Mouse (Mus musculus): ENCODE data around the gene Fam189a1. TPM values are rescaled to one million over a fixed set of nuclear protein-coding genes. Genes with fewer than 3 reads are reported as not detected.

The Fam189a1 gene
- polyA plus RNA-seq, 1 experiment: not detected

DNA sequence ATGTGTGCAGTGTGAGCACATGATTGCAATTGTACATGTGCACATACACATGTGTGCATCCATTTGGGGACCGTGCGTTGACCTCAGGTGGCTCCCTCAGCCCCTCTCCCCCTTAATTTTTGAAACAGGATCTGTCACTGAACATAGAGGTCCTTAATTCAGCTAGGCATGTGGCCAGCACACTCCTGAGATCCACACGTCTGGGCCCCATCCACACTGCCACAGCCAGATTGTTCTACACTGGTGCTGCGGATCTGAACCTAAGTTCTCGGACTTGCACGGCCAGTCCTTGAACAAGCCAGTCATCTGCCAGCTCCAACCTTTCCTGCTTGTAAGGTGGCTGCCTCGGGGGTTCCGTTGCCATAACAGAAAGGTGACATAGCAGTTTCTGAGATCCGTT lies 7.3 kb downstream of the Fam189a1 start:
- Histone ChIP-seq H3K9me3 (replicated peaks; ENCODE audit: control insufficient read depth, insufficient read depth, low read length, poor library complexity, severe bottlenecking) (no peaks in the 10 kb centered on the region), H3K27me3 (ENCODE audit: control insufficient read depth, insufficient read depth, low read length, poor library complexity, severe bottlenecking) (no peaks in the 10 kb centered on the region), H3K9ac (ENCODE audit: low read depth, poor library complexity, severe bottlenecking) (no peak overlapping the region), H3K4me1 (ENCODE audit: control insufficient read depth, insufficient read depth, low read length) (no peaks in the 10 kb centered on the region), H3K4me3 (ENCODE audit: low read depth, low read length) (no peak overlapping the region), H3K36me3 (ENCODE audit: control insufficient read depth, insufficient read depth, low read length, poor library complexity, severe bottlenecking) (no peaks in the 10 kb centered on the region), H3K27ac (ENCODE audit: insufficient read depth, low read length) (no peak overlapping the region)
- no peak for TF ChIP-seq EP300 (IDR thresholded peaks at IDR 0.05; ENCODE audit: insufficient read depth, low read depth, low read length)
- TF ChIP-seq CTCF (IDR thresholded peaks at IDR 0.05; ENCODE audit: low read depth, low read length): no peak
- no peak for TF ChIP-seq POLR2A (IDR thresholded peaks at IDR 0.05; ENCODE audit: insufficient read depth, low read length)

DNA sequence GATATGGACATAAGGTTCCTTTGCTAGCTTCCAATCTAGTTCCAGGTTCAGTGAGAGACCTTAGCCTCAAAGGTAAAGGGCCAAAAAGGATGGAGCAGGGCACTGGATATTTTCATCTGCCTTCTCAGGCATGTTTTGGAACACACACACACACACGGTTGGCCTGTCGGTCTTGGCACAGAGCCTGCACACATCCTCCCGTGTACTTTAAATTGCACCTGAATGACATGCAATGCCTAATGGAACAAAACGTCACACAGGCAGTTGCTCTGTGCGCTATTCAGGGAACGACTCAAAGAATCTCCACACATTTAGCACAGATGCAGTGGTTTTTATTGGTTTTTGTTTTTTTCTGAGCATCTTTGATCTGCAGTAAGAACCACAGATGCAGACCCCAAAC lies 11.5 kb downstream of the Fam189a1 start:
- H3K4me3 ChIP-seq (ENCODE audit: low read depth, low read length): no peak overlapping the region
- TF ChIP-seq POLR2A (IDR thresholded peaks at IDR 0.05; ENCODE audit: insufficient read depth, low read length): no peak
- TF ChIP-seq CTCF (IDR thresholded peaks at IDR 0.05; ENCODE audit: low read depth, low read length): no peak
- no peak for TF ChIP-seq EP300 (IDR thresholded peaks at IDR 0.05; ENCODE audit: insufficient read depth, low read depth, low read length)
- no peak overlapping the region for H3K27ac ChIP-seq (ENCODE audit: insufficient read depth, low read length)
- no peak overlapping the region for H3K9ac ChIP-seq (ENCODE audit: low read depth, poor library complexity, severe bottlenecking)
- H3K4me1 ChIP-seq (ENCODE audit: control insufficient read depth, insufficient read depth, low read length): no peaks in the 10 kb centered on the region
- no peaks in the 10 kb centered on the region for H3K9me3 ChIP-seq (replicated peaks; ENCODE audit: control insufficient read depth, insufficient read depth, low read length, poor library complexity, severe bottlenecking)
- H3K27me3 ChIP-seq (ENCODE audit: control insufficient read depth, insufficient read depth, low read length, poor library complexity, severe bottlenecking): no peaks in the 10 kb centered on the region
- no peaks in the 10 kb centered on the region for H3K36me3 ChIP-seq (ENCODE audit: control insufficient read depth, insufficient read depth, low read length, poor library complexity, severe bottlenecking)

DNA sequence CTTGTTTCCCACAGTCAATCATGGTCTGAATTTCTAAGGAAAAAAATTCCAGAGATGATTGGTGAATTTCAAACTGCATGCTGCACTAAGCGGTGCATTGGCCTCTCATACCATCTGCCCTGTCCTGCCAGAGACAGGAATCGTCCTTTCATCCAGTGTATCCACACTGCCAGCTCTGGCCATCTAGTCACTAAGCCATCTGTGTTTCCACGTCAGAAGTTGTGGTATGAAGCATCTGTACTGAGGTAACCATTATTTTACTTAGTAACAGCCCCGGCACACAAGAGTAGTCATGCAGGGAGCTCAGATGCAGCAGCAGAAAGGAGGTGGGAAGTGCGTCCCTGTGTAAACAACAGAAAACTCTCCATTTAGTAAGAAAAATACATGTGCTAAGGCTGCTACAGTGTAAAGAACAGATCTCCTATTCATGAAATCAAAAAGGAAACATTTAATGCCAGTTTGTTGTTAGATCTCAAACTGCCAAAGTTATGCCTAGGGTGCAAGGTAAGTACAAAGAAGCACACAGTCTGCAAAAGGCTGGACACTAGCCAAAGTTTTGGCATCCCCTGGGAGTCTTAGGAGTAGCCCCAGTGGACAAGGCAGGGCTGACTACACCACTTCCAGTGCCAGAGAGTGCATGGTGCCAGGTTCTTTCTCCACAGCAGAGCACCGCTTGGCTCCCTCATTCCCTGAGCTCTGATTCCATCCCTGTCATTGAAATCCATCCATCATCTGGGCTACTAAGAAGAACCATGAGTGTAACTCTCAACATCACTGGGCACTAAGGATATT lies 14.3 kb downstream of the Fam189a1 start:
- Histone ChIP-seq H3K27ac (ENCODE audit: insufficient read depth, low read length) (no peak overlapping the region), H3K4me1 (ENCODE audit: control insufficient read depth, insufficient read depth, low read length) (no peaks in the 10 kb centered on the region), H3K4me3 (ENCODE audit: low read depth, low read length) (no peak overlapping the region), H3K36me3 (ENCODE audit: control insufficient read depth, insufficient read depth, low read length, poor library complexity, severe bottlenecking) (no peaks in the 10 kb centered on the region), H3K9ac (ENCODE audit: low read depth, poor library complexity, severe bottlenecking) (no peak overlapping the region), H3K9me3 (replicated peaks; ENCODE audit: control insufficient read depth, insufficient read depth, low read length, poor library complexity, severe bottlenecking) (no peaks in the 10 kb centered on the region), H3K27me3 (ENCODE audit: control insufficient read depth, insufficient read depth, low read length, poor library complexity, severe bottlenecking) (no peaks in the 10 kb centered on the region)
- TF ChIP-seq EP300 (IDR thresholded peaks at IDR 0.05; ENCODE audit: insufficient read depth, low read depth, low read length): no peak
- no peak for TF ChIP-seq POLR2A (IDR thresholded peaks at IDR 0.05; ENCODE audit: insufficient read depth, low read length)
- no peak for TF ChIP-seq CTCF (IDR thresholded peaks at IDR 0.05; ENCODE audit: low read depth, low read length)

DNA sequence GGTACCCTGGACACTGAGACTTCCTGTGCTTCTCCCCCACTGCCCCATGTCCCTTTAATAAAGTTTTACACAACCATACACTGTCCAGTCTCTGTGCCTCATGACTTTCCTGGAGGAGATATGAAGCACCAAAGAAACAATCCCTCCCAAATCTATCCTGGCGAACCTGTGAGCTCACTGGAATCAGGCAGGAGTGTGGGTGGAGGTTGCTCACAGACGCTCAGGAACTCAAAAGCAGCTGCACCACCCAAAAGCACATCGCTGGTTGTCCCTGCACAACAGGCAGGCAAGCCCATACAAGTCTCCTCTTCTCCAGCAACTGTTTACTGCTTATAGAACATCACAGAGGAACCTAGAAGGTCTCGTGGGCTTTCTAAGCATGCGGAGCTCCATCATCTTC lies 15.5 kb downstream of the Fam189a1 start:
- TF ChIP-seq POLR2A (IDR thresholded peaks at IDR 0.05; ENCODE audit: insufficient read depth, low read length) (no peak), EP300 (IDR thresholded peaks at IDR 0.05; ENCODE audit: insufficient read depth, low read depth, low read length) (no peak), CTCF (IDR thresholded peaks at IDR 0.05; ENCODE audit: low read depth, low read length) (no peak)
- no peaks in the 10 kb centered on the region for H3K4me1 ChIP-seq (ENCODE audit: control insufficient read depth, insufficient read depth, low read length)
- no peaks in the 10 kb centered on the region for H3K9me3 ChIP-seq (replicated peaks; ENCODE audit: control insufficient read depth, insufficient read depth, low read length, poor library complexity, severe bottlenecking)
- no peak overlapping the region for H3K27ac ChIP-seq (ENCODE audit: insufficient read depth, low read length)
- H3K4me3 ChIP-seq (ENCODE audit: low read depth, low read length): no peak overlapping the region
- no peaks in the 10 kb centered on the region for H3K36me3 ChIP-seq (ENCODE audit: control insufficient read depth, insufficient read depth, low read length, poor library complexity, severe bottlenecking)
- H3K27me3 ChIP-seq (ENCODE audit: control insufficient read depth, insufficient read depth, low read length, poor library complexity, severe bottlenecking): no peaks in the 10 kb centered on the region
- no peak overlapping the region for H3K9ac ChIP-seq (ENCODE audit: low read depth, poor library complexity, severe bottlenecking)

DNA sequence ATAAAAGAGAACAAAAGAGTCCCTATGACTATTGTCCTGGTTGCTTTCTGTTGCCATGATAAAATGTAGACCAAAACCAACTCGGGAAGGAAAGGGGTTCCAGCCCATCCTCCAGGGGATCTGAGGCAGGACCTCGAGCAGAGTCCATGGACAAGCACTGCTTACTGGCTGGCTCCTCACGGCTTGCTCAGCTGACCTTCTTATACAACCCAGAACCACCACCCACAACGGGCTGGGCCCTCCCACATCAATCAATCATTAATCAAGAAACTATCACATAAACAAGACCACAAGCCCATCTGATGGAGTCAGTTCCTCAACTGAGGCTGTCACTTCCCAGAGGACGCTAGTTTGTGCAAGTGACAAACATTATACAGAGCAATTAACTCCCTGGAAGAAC lies 16.3 kb downstream of the Fam189a1 start:
- TF ChIP-seq CTCF (IDR thresholded peaks at IDR 0.05; ENCODE audit: low read depth, low read length): no peak
- no peak for TF ChIP-seq POLR2A (IDR thresholded peaks at IDR 0.05; ENCODE audit: insufficient read depth, low read length)
- no peak for TF ChIP-seq EP300 (IDR thresholded peaks at IDR 0.05; ENCODE audit: insufficient read depth, low read depth, low read length)
- no peaks in the 10 kb centered on the region for H3K9me3 ChIP-seq (replicated peaks; ENCODE audit: control insufficient read depth, insufficient read depth, low read length, poor library complexity, severe bottlenecking)
- H3K4me3 ChIP-seq (ENCODE audit: low read depth, low read length): no peak overlapping the region
- H3K36me3 ChIP-seq (ENCODE audit: control insufficient read depth, insufficient read depth, low read length, poor library complexity, severe bottlenecking): no peaks in the 10 kb centered on the region
- H3K4me1 ChIP-seq (ENCODE audit: control insufficient read depth, insufficient read depth, low read length): no peaks in the 10 kb centered on the region
- no peak overlapping the region for H3K9ac ChIP-seq (ENCODE audit: low read depth, poor library complexity, severe bottlenecking)
- H3K27me3 ChIP-seq (ENCODE audit: control insufficient read depth, insufficient read depth, low read length, poor library complexity, severe bottlenecking): no peaks in the 10 kb centered on the region
- no peak overlapping the region for H3K27ac ChIP-seq (ENCODE audit: insufficient read depth, low read length)

DNA sequence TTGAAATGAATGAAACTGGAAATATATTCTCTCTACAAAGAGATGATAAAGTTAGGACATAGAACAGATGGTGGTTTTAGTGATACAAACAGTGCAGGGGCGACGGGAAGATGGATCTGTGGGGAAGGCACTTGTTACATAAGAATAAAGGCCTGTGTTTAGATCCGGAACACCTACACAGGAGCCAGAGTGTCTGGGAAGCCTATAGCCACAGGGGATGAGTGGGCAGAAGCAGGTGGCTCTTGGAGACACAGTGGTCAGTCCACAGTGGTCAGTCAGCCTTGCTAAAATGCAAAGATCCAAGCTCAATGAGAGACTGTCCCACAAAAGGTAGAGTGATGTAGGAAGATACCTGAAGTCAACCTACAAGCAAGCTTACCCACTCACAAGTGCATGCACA lies 32.6 kb downstream of the Fam189a1 start:
- H3K36me3 ChIP-seq (ENCODE audit: control insufficient read depth, insufficient read depth, low read length, poor library complexity, severe bottlenecking): no peaks in the 10 kb centered on the region
- no peaks in the 10 kb centered on the region for H3K4me1 ChIP-seq (ENCODE audit: control insufficient read depth, insufficient read depth, low read length)
- H3K9ac ChIP-seq (ENCODE audit: low read depth, poor library complexity, severe bottlenecking): no peak overlapping the region

More for the DNA sequence above, 32.6 kb downstream of the Fam189a1 start:
- H3K27ac ChIP-seq (ENCODE audit: insufficient read depth, low read length): no peak overlapping the region
- no peaks in the 10 kb centered on the region for H3K9me3 ChIP-seq (replicated peaks; ENCODE audit: control insufficient read depth, insufficient read depth, low read length, poor library complexity, severe bottlenecking)
- TF ChIP-seq EP300 (IDR thresholded peaks at IDR 0.05; ENCODE audit: insufficient read depth, low read depth, low read length) (no peak), POLR2A (IDR thresholded peaks at IDR 0.05; ENCODE audit: insufficient read depth, low read length) (no peak), CTCF (IDR thresholded peaks at IDR 0.05; ENCODE audit: low read depth, low read length) (no peak)
- no peaks in the 10 kb centered on the region for H3K27me3 ChIP-seq (ENCODE audit: control insufficient read depth, insufficient read depth, low read length, poor library complexity, severe bottlenecking)
- no peak overlapping the region for H3K4me3 ChIP-seq (ENCODE audit: low read depth, low read length)

Measured in ES-Bruce4 (cell line).